Mouse (Mus musculus) cortical plate, adult 2 months (tissue): ENCODE data around the gene Prdm1.

Source experiments
- CTCF ChIP-seq: fragments of 200-500 bp; IDR thresholded peaks from 2 replicates; pipeline ENCODE4 v1.5.1; 2011; ENCODE audit warnings: mild to moderate bottlenecking, control low read depth, low read length; ENCODE audit not compliant: insufficient read depth; ENCODE audit errors: extremely low read depth
- POLR2A ChIP-seq: fragments of 200-500 bp; IDR thresholded peaks from 2 replicates; pipeline ENCODE4 v1.6.1; 2011; ENCODE audit warnings: mild to moderate bottlenecking, low read length, control low read depth; ENCODE audit not compliant: insufficient read depth; ENCODE audit errors: extremely low read depth

DNA sequence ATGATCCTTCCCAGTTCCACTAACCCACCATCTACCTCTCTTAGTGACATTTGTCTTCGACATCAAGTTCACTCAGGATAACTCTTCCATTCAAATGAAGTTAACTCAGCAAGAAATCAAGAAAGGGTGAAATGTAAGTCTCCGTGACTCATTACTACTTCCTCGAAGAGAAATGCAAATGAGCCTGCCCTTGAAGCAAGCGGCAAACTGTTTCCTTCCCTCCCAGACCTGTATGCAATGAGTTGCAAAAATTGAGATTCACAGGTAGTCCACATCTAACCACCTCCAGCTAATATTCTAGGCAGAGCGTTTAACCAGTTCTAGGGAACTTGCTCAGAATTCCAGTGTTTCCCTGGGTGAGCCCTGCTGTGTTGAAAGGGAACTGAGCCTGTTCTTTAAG is 78.6 kb downstream of the Prdm1 start:
- no peak for TF ChIP-seq CTCF
- TF ChIP-seq POLR2A, result no peak
